In genomic region chr7:70548936-70549450, GRCm38 (mm10) we compare ENCODE assay signal across 13 mouse cellular contexts.
"Had no signal": no experiment of that assay in that cellular context is flagged by ENCODE, and none has a peak within 500 bp of the region (broad histone marks: within the 10 kb centered on the region; RNA-seq: fewer than 3 reads in every experiment).

No protein-coding gene starts in this region.

- H3K9me3 ChIP-seq: limb, embryonic 13.5 days; liver, embryonic 13.5 days; midbrain, embryonic 13.5 days had no signal

- H3K27ac ChIP-seq: hindbrain, embryonic 14.5 days; limb, embryonic 13.5 days; liver, embryonic 13.5 days; midbrain, embryonic 13.5 days had no signal

- ATAC-seq: intestine, embryonic 16.5 days; lung, postnatal 0 days; midbrain, embryonic 13.5 days had no signal

- H3K27me3 ChIP-seq: limb, embryonic 13.5 days; liver, embryonic 13.5 days; midbrain, embryonic 13.5 days had no signal

- H3K4me3 ChIP-seq: limb, embryonic 13.5 days; liver, embryonic 13.5 days; midbrain, embryonic 13.5 days had no signal

- H3K4me2 ChIP-seq: hindbrain, embryonic 14.5 days; limb, embryonic 13.5 days; liver, embryonic 13.5 days; midbrain, embryonic 13.5 days had no signal

- DNase-seq: left cerebral cortex, postnatal 4 days; liver, embryonic 13.5 days; lung, adult 2 months; lung, postnatal 36 days; right cerebral cortex, postnatal 4 days; spleen, adult 18-20 months; thymus, adult 18-20 months; thymus, postnatal 14 days had no signal

- H3K9ac ChIP-seq: hindbrain, embryonic 14.5 days; limb, embryonic 13.5 days; liver, embryonic 13.5 days; midbrain, embryonic 13.5 days had no signal

- H3K36me3 ChIP-seq: limb, embryonic 13.5 days; liver, embryonic 13.5 days; midbrain, embryonic 13.5 days had no signal

- H3K4me1 ChIP-seq: limb, embryonic 13.5 days; liver, embryonic 13.5 days; midbrain, embryonic 13.5 days had no signal
